Mouse (Mus musculus): ENCODE measurements around the gene Gal3st4. TPM values are rescaled to one million over a fixed set of nuclear protein-coding genes. Genes with fewer than 3 reads are reported as not detected.

Gal3st4 gene
- polyA plus RNA-seq (2014; fragmentation: Nextera tagmentation; extraction: Ambion mirVana): 2.2 and 3.4 TPM in 2 replicates

DNA sequence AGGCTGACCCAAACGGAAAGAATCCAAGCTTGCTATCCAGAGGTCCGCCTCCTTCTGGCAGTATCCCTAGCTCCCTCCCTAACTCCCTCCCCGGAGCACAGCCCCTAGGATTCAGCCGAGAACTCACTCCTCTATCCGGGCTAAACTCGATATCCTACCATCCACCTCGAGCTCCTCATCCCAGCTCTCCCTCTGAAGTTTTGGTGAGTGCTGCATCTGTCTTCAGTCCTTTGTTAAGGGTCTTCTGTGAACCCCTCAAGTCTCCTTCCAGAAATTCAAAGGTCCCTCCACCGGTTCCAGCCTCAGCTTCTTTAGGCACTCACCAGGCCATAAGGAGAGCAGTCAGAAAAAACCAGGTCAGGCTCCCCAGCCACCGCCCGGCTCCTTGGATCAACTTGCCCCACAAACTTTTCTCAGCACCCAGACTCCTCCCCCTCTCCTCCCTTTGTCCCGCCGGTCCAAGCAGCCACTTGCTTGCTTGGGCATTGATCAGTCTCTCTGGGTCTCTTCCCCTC is at the start of gene Gal3st4:
Gal3st4 (minus strand) TSS at position 432 of the 515 bp plus-strand sequence.
- no peak within 1 kb of the TSS for H3K9ac ChIP-seq (replicated peaks; ENCODE audit: low read depth, low read length)
- WGBS: 4% methylated on average over 12 of the region's 12 CpGs

GRCm38 (mm10) chr5:138312795-138313194 is 40.2 kb upstream of the Gal3st4 start:
- Histone ChIP-seq H3K9me3 (ENCODE audit: control insufficient read depth, low read length) (no peaks in the 10 kb centered on the region), H3K4me1 (ENCODE audit: control insufficient read depth, insufficient read depth, low read length) (no peaks in the 10 kb centered on the region), H3K36me3 (ENCODE audit: control insufficient read depth, insufficient read depth, low read length) (no peaks in the 10 kb centered on the region), H3K9ac (replicated peaks; ENCODE audit: low read depth, low read length) (no peak overlapping the region), H3K4me2 (ENCODE audit: low read depth, low read length) (no peak overlapping the region), H3K27ac (ENCODE audit: low read depth, low read length) (no peak overlapping the region), H3K27me3 (ENCODE audit: control insufficient read depth, insufficient read depth, low read length) (no peaks in the 10 kb centered on the region), H3K4me3 (ENCODE audit: low read depth, low read length) (no peak overlapping the region)
- 90% methylated on average over 3 of the region's 3 CpGs for WGBS
- ATAC-seq (ENCODE audit: low read depth): no peak

More for the DNA sequence above, at the start of gene Gal3st4:
- Histone ChIP-seq H3K4me1 (ENCODE audit: control insufficient read depth, insufficient read depth, low read length) (peaks cover 29% of the 10 kb centered on the region), H3K9me3 (ENCODE audit: control insufficient read depth, low read length) (no peaks in the 10 kb centered on the region), H3K27ac (ENCODE audit: low read depth, low read length) (no peak within 1 kb of the TSS), H3K27me3 (ENCODE audit: control insufficient read depth, insufficient read depth, low read length) (no peaks in the 10 kb centered on the region), H3K4me2 (ENCODE audit: low read depth, low read length) (peak within 1 kb of the TSS; percentile 24; the same call in 1 of the 2 replicates), H3K4me3 (ENCODE audit: low read depth, low read length) (no peak within 1 kb of the TSS), H3K36me3 (ENCODE audit: control insufficient read depth, insufficient read depth, low read length) (no peaks in the 10 kb centered on the region; the same call in 1 of the 2 replicates)
- ATAC-seq (ENCODE audit: low read depth): no peak

- no peak overlapping the region for H3K4me3 ChIP-seq (ENCODE audit: low read depth, low read length)
- no peaks in the 10 kb centered on the region for H3K27me3 ChIP-seq (ENCODE audit: control insufficient read depth, insufficient read depth, low read length)
- no peaks in the 10 kb centered on the region for H3K9me3 ChIP-seq (ENCODE audit: control insufficient read depth, low read length)
- H3K27ac ChIP-seq (ENCODE audit: low read depth, low read length): no peak overlapping the region
- no peaks in the 10 kb centered on the region for H3K4me1 ChIP-seq (ENCODE audit: control insufficient read depth, insufficient read depth, low read length)
- no peak overlapping the region for H3K9ac ChIP-seq (replicated peaks; ENCODE audit: low read depth, low read length)
- no peaks in the 10 kb centered on the region for H3K36me3 ChIP-seq (ENCODE audit: control insufficient read depth, insufficient read depth, low read length)
- ATAC-seq (ENCODE audit: low read depth): no peak
- 84% methylated on average over 2 of the region's 2 CpGs for WGBS
- H3K4me2 ChIP-seq (ENCODE audit: low read depth, low read length): no peak overlapping the region
Measured at GRCm38 (mm10) chr5:138299613-138300012, 27.0 kb upstream of the Gal3st4 start.

- Histone ChIP-seq H3K27ac (ENCODE audit: low read depth, low read length) (no peak overlapping the region), H3K4me2 (ENCODE audit: low read depth, low read length) (no peak overlapping the region), H3K4me3 (ENCODE audit: low read depth, low read length) (no peak overlapping the region), H3K9me3 (ENCODE audit: control insufficient read depth, low read length) (no peaks in the 10 kb centered on the region), H3K27me3 (ENCODE audit: control insufficient read depth, insufficient read depth, low read length) (no peaks in the 10 kb centered on the region), H3K9ac (replicated peaks; ENCODE audit: low read depth, low read length) (no peak overlapping the region), H3K4me1 (ENCODE audit: control insufficient read depth, insufficient read depth, low read length) (no peaks in the 10 kb centered on the region), H3K36me3 (ENCODE audit: control insufficient read depth, insufficient read depth, low read length) (no peaks in the 10 kb centered on the region)
- no peak for ATAC-seq (ENCODE audit: low read depth)
Measured at GRCm38 (mm10) chr5:138294158-138294557, 21.5 kb upstream of the Gal3st4 start.

DNA sequence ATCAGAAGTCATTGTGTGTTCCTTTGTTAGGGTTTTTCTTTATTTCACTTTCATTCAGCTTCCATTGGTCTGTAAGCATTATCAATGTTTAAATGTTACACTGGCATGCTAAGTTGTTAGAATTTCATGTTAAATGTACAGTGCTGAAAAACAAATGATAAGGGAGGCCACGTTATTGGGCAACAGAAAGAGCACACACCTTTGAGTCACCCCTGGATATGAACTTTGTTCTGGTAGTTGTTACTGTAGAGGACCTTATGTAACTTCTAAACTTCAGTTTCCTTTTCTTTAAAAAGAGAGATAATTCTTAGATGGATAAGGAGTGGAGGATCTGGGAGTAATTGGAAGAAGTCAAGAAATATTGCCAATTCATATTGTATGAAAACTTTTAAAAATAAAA is 19.0 kb upstream of the Gal3st4 start:
- Histone ChIP-seq H3K4me2 (ENCODE audit: low read depth, low read length) (no peak overlapping the region), H3K27me3 (ENCODE audit: control insufficient read depth, insufficient read depth, low read length) (no peaks in the 10 kb centered on the region), H3K4me1 (ENCODE audit: control insufficient read depth, insufficient read depth, low read length) (no peaks in the 10 kb centered on the region), H3K9ac (replicated peaks; ENCODE audit: low read depth, low read length) (no peak overlapping the region), H3K27ac (ENCODE audit: low read depth, low read length) (no peak overlapping the region), H3K9me3 (ENCODE audit: control insufficient read depth, low read length) (no peaks in the 10 kb centered on the region), H3K36me3 (ENCODE audit: control insufficient read depth, insufficient read depth, low read length) (no peaks in the 10 kb centered on the region), H3K4me3 (ENCODE audit: low read depth, low read length) (no peak overlapping the region)
- no peak for ATAC-seq (ENCODE audit: low read depth)
- WGBS: 87% methylated on average over 1 of the region's 1 CpGs

DNA sequence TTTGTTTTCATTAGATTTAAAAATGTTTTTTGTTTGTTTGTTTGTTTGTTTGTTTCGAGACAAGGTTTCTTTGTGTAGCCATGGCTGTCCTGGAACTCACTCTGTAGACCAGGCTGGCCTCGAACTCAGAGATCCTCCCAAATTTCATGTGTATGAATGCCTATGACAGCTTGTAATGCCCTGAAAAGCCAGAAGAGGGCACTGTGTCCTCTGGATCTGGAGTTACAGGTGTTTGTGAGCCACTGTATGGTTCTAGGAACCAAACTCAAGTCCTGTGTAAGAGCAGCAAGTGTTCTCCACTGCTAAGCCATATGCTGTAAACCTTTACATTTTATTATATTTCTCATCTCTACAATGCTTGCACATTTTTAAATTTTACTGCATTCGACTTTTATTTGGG is 15.2 kb upstream of the Gal3st4 start:
- Histone ChIP-seq H3K27ac (ENCODE audit: low read depth, low read length) (no peak overlapping the region), H3K27me3 (ENCODE audit: control insufficient read depth, insufficient read depth, low read length) (no peaks in the 10 kb centered on the region), H3K4me2 (ENCODE audit: low read depth, low read length) (no peak overlapping the region), H3K9ac (replicated peaks; ENCODE audit: low read depth, low read length) (no peak overlapping the region), H3K36me3 (ENCODE audit: control insufficient read depth, insufficient read depth, low read length) (no peaks in the 10 kb centered on the region), H3K9me3 (ENCODE audit: control insufficient read depth, low read length) (no peaks in the 10 kb centered on the region), H3K4me3 (ENCODE audit: low read depth, low read length) (no peak overlapping the region), H3K4me1 (ENCODE audit: control insufficient read depth, insufficient read depth, low read length) (no peaks in the 10 kb centered on the region)
- WGBS: 82% methylated on average over 3 of the region's 3 CpGs
- ATAC-seq (ENCODE audit: low read depth): no peak

- no peak overlapping the region for H3K4me2 ChIP-seq (ENCODE audit: low read depth, low read length)
- H3K9me3 ChIP-seq (ENCODE audit: control insufficient read depth, low read length): no peaks in the 10 kb centered on the region
- H3K9ac ChIP-seq (replicated peaks; ENCODE audit: low read depth, low read length): no peak overlapping the region
- 44% methylated on average over 1 of the region's 1 CpGs for WGBS
- peaks cover 4% of the 10 kb centered on the region for H3K4me1 ChIP-seq (ENCODE audit: control insufficient read depth, insufficient read depth, low read length)
- ATAC-seq (ENCODE audit: low read depth): no peak
- H3K27me3 ChIP-seq (ENCODE audit: control insufficient read depth, insufficient read depth, low read length): no peaks in the 10 kb centered on the region
- H3K27ac ChIP-seq (ENCODE audit: low read depth, low read length): no peak overlapping the region
- H3K4me3 ChIP-seq (ENCODE audit: low read depth, low read length): no peak overlapping the region
- no peaks in the 10 kb centered on the region for H3K36me3 ChIP-seq (ENCODE audit: control insufficient read depth, insufficient read depth, low read length)
Measured at GRCm38 (mm10) chr5:138283540-138283939, 10.9 kb upstream of the Gal3st4 start.

DNA sequence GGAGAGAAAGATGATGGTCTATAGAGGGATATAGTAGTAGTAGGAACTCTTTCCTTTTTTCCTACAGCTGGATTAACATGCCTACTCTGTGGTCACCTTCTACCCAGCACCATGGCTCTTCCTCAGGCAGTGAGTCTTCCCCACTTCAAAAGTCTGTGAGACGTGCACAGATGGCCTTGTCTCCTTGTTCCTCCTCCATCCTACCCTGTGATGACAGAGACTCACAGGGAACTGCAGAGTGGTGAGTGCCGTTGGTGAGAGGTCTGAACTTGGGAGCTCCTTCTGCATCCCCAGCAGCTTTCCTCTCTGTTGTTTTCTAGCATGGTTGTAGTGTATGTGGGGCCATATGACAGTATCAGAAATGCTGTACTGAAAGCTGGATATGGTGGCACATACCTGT is 9.2 kb upstream of the Gal3st4 start:
- ATAC-seq (ENCODE audit: low read depth): no peak
- Histone ChIP-seq H3K27ac (ENCODE audit: low read depth, low read length) (no peak overlapping the region), H3K4me3 (ENCODE audit: low read depth, low read length) (no peak overlapping the region), H3K4me1 (ENCODE audit: control insufficient read depth, insufficient read depth, low read length) (peaks cover 22% of the 10 kb centered on the region), H3K9ac (replicated peaks; ENCODE audit: low read depth, low read length) (no peak overlapping the region), H3K4me2 (ENCODE audit: low read depth, low read length) (no peak overlapping the region), H3K36me3 (ENCODE audit: control insufficient read depth, insufficient read depth, low read length) (peaks cover 4% of the 10 kb centered on the region; the same call in 1 of the 2 replicates), H3K9me3 (ENCODE audit: control insufficient read depth, low read length) (no peaks in the 10 kb centered on the region), H3K27me3 (ENCODE audit: control insufficient read depth, insufficient read depth, low read length) (no peaks in the 10 kb centered on the region)
- WGBS: 83% methylated on average over 2 of the region's 2 CpGs

DNA sequence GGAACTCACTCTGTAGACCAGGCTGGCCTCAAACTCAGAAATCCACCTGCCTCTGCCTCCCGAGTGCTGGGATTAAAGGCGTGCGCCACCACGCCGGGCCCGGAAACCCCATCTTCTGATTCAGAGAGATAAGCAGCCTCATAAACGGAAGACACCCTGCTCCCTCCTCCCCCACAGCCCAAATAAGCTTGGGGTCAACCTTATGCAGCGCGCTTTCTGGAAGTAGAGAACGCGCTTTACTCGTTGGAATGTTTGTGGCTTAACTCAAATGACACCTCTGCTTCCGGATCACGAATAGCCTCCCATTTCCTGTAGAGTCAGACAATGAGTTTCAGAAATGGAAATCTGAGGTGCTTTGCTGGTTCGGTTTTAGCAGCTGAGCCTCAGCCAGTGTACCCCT is 8.2 kb upstream of the Gal3st4 start:
- ATAC-seq (ENCODE audit: low read depth): no peak
- Histone ChIP-seq H3K27ac (ENCODE audit: low read depth, low read length) (no peak overlapping the region), H3K9ac (replicated peaks; ENCODE audit: low read depth, low read length) (no peak overlapping the region), H3K36me3 (ENCODE audit: control insufficient read depth, insufficient read depth, low read length) (peaks cover 4% of the 10 kb centered on the region; the same call in 1 of the 2 replicates), H3K27me3 (ENCODE audit: control insufficient read depth, insufficient read depth, low read length) (no peaks in the 10 kb centered on the region), H3K4me1 (ENCODE audit: control insufficient read depth, insufficient read depth, low read length) (peaks cover 31% of the 10 kb centered on the region), H3K4me2 (ENCODE audit: low read depth, low read length) (no peak overlapping the region), H3K4me3 (ENCODE audit: low read depth, low read length) (peak overlapping the region; percentile 71; the same call in 1 of the 2 replicates), H3K9me3 (ENCODE audit: control insufficient read depth, low read length) (no peaks in the 10 kb centered on the region)
- 95% methylated on average over 14 of the region's 15 CpGs for WGBS

Data from neural tube, embryonic 14.5 days (tissue).